Mouse (Mus musculus) bone marrow, adult 2 months (tissue): Measurements from ENCODE around the gene Insrr.

ENCODE experiments used
- CTCF ChIP-seq: fragments of 200-500 bp; IDR thresholded peaks from 2 replicates; pipeline ENCODE4 v1.5.1; 2011; ENCODE audit warnings: low read length, control low read depth; ENCODE audit not compliant: control insufficient read depth, insufficient read depth
- POLR2A ChIP-seq: fragments of 200-500 bp; IDR thresholded peaks from 2 replicates; pipeline ENCODE4 v1.6.1; 2011; ENCODE audit warnings: low read depth, mild to moderate bottlenecking, control low read depth, low read length, borderline replicate concordance; ENCODE audit not compliant: control insufficient read depth

- no peak for TF ChIP-seq CTCF
- no peak for TF ChIP-seq POLR2A
Measured at GRCm38 (mm10) chr3:87761408-87762375, 35.1 kb upstream of the Insrr start.
